Mouse (Mus musculus) right cerebral cortex, postnatal 4 days (tissue): Measurements from ENCODE around the gene Dram1.

Source experiments
- DNase-seq: peaks from one replicate; pipeline ENCODE4 v3.0.0-alpha.2; 2022

Dram1 gene

GRCm38 (mm10) chr10:88281699-88282098, 97.2 kb downstream of the Dram1 start:
- no peak for DNase-seq

GRCm38 (mm10) chr10:88274045-88274444, 104.8 kb downstream of the Dram1 start:
- DNase-seq: no peak
